Mouse (Mus musculus): Measurements from ENCODE around the gene Tbc1d12. TPM values are rescaled to one million over a fixed set of nuclear protein-coding genes. Genes with fewer than 3 reads are reported as not detected.

Tbc1d12 gene
- total RNA-seq, 1 experiment from 2014 or later, result 5.5 TPM

DNA sequence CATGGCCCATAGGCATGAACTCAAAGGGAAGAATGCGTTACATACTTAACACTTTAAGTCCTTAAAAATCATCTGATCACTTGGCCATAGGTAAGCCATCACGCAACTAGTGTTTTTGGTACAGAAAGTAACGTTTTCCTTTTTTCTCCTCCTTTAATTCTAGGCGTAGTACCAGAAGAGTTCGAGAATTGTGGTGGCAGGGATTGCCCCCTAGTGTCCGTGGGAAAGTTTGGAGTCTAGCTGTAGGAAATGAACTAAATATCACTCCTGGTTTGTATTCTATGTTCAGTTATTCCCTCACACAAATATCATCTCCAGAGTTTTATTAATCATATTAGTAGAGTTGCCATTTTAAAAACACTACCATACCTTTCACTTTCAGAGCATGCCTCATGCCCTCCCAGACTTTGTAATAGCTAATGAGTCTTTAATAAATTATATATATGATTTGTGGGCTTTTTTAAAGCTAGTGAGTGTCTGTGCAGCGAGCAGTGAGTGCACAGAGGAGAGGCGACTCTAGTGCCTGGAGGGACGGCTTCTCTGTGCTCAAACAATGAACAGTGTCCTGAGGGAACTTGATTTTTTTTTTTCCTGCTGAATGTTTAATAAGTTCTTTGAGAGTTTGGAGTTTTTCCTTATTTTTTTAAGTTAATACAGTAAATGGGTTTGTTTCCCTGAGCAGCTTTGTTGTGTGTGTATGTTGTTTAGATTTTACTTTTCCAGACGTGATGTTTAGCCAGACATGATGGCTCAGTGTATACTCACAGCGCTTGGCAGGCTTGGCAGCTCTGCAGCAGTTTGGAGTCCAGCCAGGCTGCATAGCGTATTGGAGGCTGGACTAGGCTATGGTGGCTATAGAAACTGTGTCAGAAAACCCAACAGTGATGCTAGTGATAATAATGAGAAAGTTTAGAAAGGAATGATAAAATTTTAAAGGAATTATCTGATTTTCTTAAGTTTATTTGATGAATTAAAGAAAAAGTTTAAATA, 65.1 kb downstream of the Tbc1d12 start:
- ATAC-seq (replicated peaks; ENCODE audit: insufficient number of reproducible peaks, low FRiP score, low TSS enrichment, poor library complexity, severe bottlenecking), result no peak

DNA sequence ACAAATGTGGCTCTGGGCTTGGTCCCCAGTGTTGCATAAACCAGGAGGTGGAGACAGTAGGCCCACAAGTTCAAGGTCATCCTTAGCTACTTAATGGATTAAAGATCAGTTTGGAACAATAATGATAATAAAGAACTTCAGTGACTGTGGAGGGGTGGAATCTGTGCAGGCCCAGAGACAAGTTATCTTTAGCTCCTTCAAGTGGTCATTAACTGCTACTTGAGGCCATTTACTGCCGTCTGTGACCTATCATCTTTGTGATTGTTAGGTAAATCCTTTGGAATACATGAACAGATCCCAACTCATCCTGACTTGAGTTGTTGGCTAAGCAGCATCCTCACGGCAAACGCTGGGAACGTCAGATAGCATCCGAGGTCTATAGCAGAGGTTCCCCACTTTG, 66.1 kb downstream of the Tbc1d12 start:
- ATAC-seq (replicated peaks; ENCODE audit: insufficient number of reproducible peaks, low FRiP score, low TSS enrichment, poor library complexity, severe bottlenecking), result no peak

DNA sequence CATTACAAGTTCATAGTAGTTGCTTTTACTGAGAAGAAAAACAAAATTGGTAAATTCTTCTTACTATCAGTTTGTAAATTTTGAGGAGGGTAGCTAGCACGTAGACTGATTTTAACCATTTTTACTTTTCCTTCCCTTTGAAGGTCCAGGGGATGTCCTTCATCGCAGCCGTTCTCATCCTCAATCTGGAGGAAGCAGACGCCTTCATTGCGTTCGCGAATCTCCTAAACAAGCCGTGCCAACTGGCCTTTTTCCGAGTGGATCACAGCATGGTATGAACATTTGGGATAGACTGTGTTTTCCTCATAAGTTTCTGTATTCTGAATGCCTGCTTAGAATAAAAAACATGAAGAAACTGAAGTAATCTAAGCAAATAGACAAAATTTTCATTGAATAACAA, 77.4 kb downstream of the Tbc1d12 start:
- no peak for ATAC-seq (replicated peaks; ENCODE audit: insufficient number of reproducible peaks, low FRiP score, low TSS enrichment, poor library complexity, severe bottlenecking)

DNA sequence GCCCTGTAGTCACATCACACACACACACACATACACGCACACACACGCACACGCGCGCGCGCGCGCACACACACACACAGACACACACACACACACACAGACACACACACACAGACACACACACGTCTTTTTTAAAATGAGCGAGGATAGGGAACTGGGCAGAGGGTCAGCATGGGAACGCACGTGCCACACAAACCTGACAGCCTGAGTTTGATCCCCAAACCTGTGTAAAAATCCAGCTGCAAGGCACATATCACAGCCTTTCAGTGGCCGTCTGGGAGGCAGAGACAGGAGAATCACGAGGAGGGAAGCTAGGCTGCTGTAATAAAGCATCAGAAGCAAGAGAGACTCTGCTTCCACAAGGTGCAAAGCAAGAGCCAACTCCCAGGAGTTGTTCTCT, 78.5 kb downstream of the Tbc1d12 start:
- no peak for ATAC-seq (replicated peaks; ENCODE audit: insufficient number of reproducible peaks, low FRiP score, low TSS enrichment, poor library complexity, severe bottlenecking)

DNA sequence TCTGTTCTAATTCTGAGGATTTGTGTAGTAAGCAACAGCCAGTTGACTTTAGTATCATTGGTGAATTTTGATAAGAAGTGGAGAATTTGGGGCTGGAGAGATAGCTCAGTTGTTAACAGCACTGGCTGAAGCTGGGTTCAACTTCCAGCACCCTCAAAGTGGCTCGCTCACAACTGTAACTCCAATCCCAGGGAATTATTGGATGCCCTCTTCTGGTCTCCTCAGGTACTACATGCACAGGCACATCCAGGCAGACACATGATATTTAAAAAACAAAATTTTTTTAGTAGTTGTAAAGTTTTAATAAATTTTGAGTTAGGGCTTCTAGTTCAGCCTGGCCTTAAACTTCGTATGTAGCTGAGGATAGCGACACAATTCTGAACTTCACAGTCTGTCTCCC, 79.3 kb downstream of the Tbc1d12 start:
- ATAC-seq (replicated peaks; ENCODE audit: insufficient number of reproducible peaks, low FRiP score, low TSS enrichment, poor library complexity, severe bottlenecking), result no peak

DNA sequence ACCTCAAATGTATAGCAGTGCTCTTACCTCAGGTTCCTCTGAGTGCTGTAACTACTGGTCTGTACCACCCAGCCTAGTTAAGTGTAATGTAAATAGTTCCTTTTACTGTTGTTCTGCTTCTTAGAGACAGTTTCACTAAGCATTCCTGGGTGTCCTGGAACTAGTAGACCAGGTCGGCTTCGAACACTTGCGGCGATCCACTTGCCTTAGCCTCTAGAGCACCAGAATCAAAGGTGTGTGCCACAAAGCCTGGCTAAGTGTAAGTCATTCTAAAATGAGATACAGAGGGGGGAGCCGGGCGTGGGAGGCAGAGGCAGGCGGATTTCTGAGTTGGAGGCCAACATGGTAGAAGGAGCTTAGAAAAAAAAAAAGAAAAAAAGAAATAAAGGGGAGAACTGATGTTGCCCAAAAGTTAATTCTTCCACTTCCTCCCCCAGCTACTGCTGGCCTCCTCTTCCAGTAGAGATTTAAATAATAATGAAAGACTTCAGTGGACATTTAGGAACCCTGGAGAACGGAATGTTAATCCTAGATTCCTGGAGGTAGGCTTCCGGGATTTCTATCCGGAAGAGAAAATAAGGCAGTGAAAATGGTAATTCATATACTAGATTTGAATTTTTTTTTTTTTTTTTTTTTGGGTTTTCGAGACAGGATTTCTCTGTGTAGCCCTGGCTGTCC, 92.2 kb downstream of the Tbc1d12 start:
- ATAC-seq (replicated peaks; ENCODE audit: insufficient number of reproducible peaks, low FRiP score, low TSS enrichment, poor library complexity, severe bottlenecking), result no peak

DNA sequence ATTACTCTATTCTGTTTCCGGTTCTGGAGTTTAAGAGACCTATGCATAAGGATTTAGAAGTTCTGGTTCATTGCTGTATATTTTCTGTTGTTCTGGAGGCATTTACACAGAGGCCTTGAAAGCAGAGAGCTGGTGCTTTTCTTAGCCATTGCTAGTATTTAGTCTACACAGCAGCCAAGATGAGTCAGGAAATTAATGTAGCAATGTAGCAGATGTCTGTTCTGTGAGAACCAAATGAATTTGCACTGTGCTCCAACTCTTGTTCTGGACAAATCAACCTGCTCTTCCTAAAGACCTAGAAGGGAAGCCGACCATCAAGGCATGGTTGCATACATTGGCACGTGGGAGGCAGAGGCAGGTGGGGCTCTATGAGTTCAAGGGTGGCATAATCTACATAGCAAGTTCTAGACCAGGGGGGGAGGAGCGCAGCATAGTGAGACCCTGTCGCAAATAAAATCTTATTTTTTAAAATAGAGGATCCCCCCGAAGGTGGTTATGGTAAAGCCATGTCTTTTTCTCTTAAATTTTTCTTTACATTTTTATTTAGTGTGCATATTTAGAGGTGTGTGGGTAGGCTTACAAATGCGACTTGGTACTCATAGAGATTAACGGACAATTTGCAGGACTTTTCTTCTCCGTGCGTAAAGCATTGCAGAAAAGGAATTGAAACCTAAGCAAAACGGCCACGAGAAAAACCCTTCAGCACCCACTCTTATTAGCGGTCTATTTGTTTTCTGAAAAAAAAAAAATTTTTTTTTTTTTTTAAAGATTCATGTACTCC, 93.3 kb downstream of the Tbc1d12 start:
- no peak for ATAC-seq (replicated peaks; ENCODE audit: insufficient number of reproducible peaks, low FRiP score, low TSS enrichment, poor library complexity, severe bottlenecking)

DNA sequence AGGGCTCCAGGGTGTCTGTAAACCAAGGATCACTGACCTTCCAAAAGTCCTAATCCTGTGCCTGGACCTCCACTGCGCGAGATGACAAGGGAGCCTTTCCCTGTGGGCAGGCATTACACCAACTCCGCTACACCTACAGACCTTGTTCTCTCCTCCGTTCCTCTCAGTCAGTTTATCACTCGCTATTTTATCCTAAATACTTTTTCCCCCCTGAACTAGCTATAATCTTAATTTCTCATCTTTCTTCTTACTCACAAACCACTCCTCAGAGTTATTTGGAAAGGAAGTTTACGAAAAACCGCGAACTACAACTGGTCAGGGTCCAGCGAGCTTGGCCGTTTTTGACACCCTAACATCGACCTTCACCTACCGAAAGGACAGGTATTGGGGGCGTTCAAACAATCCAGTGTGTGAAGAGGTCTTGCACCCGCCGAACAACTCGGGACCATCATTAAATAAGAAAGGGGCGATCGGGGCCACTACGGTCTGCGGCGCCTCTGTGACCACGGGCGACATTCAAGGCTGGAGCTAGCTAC, 93.9 kb downstream of the Tbc1d12 start:
- no peak for ATAC-seq (replicated peaks; ENCODE audit: insufficient number of reproducible peaks, low FRiP score, low TSS enrichment, poor library complexity, severe bottlenecking)

DNA sequence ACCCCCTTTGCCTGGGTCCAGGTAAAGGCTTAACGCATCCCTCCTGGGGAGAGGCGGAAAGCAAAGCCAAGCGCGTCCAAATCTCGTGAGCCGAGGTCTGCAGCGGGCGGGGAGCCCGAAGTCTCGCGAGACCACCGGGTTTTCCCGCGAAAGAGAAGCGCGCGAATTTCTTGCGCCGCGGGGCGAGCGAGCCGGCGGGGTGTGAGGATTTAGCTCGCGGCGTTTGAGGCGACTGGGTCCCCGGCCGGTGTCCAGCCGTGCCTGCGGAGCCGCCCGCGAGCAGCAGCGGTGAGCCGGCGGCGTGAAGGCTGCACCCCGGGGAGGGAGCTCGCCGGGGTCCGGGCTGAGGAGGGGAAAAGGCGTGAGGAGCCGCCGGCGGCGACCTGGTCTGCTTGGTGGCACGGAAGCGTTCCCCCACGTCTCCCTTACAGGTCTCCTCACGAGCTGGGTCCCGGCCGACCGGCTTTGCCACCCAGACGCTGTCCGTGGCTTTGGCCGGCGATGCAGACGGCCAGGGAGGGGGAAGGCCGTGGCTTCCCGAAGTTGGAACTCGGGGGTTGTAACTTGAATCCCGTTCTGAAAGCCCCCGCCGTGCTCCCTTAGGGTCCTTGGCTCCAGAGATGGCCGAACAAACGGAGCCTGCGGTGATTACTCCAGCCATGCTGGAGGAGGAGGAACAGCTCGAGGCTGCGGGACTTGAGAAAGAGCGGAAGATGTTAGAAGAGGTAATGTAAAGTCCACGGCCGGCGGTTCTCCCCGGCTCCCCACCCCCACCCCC, 94.6 kb downstream of the Tbc1d12 start, which contains the start of gene Hells:
Gene Hells (plus strand): TSS at position 128 of the 778 bp plus-strand sequence.
- ATAC-seq (replicated peaks; ENCODE audit: insufficient number of reproducible peaks, low FRiP score, low TSS enrichment, poor library complexity, severe bottlenecking), result peak; percentile 85

DNA sequence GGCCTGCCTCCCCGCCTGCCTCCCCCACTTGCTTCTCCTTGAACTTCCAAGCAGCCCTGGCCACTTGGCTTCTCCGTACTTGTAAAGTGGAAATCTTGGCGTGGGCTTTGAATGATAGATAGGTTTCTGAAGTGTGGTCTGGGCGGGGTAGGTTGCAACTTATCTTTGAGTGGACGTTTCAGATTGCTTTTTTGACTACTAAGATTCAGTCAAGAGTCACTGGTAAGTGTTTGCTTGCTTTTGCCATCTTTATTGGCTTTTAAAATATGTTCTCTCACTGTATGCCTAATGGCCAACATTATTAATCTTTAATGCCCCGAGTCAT, 95.1 kb downstream of the Tbc1d12 start:
- no peak for ATAC-seq (replicated peaks; ENCODE audit: insufficient number of reproducible peaks, low FRiP score, low TSS enrichment, poor library complexity, severe bottlenecking)

DNA sequence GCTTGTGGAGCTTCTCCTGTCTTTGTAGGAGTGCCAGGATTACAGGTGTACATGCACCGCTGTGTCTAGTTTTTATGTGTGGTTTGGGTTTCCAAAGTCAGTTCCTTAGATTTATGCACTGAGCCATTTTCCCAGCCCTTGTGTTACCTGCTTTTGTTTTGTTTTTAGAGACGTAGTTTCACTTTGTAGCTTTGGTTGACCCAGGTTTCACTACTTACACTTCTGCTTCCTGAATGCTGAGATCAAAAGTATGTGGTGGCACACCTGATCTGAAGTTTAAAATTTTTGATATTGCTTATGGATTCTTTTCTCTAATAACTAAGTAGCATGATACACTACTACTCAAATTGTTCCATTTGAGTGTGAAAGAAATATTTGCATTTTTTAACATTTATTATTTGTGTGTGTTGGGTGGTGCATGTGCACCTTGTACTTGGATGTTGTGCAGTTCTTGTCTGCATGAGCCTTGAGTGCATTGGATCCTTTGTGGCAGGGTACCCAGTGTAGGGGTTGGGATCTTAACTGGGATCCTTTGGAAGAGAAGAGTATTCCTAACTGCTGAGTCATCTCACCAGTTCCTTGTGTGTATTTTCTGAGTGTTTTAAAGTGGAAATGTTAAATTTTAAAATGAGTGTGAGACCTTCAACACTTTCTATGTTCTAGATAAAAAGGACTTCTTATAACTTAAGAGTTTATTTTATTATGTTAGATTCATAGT, 108.4 kb downstream of the Tbc1d12 start:
- ATAC-seq (replicated peaks; ENCODE audit: insufficient number of reproducible peaks, low FRiP score, low TSS enrichment, poor library complexity, severe bottlenecking), result no peak

Other genes with a start within 250 kb of the Tbc1d12 start
- 13.9 to 21.6 TPM (median 15.4 TPM) in 3 replicates for gene Noc3l, start 17.3 kb upstream of the Tbc1d12 start, total RNA-seq (2017)
- 4.6 to 15.3 TPM (median 12.0 TPM) in 3 replicates for gene Hells, start 94.3 kb downstream of the Tbc1d12 start, total RNA-seq (2017)
- gene Cyp2c55, start 170.4 kb downstream of the Tbc1d12 start, total RNA-seq (2017), result not detected in 3 replicates
- not detected in 3 replicates for gene Cyp2c65, start 224.4 kb downstream of the Tbc1d12 start, total RNA-seq (2017)